Mouse (Mus musculus) kidney, postnatal 10 days (tissue): ENCODE results near the gene Myocos.

Experiments used
- DNase-seq: peaks from one replicate; pipeline ENCODE4 v3.0.0; 2021; ENCODE audit warnings: mixed read lengths

Myocos gene

DNA sequence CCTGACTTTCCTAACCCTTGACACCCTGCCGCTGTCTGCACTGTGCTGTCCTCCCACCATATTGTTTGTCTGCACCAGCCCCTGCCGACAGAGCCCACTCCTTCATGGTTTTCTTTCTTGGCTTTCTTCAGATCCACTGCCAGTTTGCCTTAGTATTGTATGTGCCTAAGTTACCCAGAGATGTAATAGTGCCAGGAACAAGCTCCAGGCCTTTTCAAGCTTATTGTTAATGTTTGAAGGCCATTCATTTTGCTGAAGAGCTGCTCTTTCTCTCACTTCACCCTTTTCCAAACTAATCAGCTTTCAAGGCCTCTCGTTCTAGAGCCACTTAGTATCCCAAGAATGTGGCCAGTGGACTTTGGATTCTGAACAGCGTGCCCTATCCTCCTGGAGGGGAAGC lies 46.8 kb downstream of the Myocos start:
- DNase-seq: no peak

DNA sequence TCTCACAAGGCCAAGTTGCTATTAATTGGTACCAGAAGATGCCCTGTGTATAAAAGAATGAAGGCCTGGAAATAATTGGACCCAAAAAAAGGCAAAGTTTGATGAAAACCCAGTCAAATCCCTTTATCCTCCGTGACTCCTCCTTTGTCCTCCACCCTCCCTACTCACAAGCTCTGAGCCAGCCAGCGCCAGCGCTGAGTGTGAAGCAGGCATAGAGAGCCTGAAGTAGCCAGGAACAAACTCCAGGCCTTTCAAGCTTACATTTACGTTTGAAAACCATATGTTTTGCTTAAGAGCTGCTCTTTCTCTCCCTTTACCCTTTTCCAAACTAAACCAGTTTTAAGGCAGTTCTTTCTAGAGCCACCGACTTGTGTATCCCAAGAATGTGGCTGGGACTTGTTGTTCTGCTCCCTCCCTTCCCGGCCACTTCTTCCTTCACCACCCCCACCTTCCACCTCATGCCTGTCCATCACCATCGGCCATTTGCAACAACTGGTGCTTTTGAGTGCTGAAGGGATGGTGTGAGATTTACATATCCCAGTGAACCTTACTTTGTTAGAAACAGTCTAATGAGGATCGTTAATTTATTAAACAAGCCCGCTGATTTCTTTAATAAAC lies 48.3 kb downstream of the Myocos start:
- DNase-seq: no peak

- no peak for DNase-seq
Measured at GRCm38 (mm10) chr1:162608127-162608526, 49.9 kb downstream of the Myocos start.

GRCm38 (mm10) chr1:162601288-162601687 lies 56.7 kb downstream of the Myocos start:
- no peak for DNase-seq

GRCm38 (mm10) chr1:162599617-162600016 lies 58.4 kb downstream of the Myocos start:
- DNase-seq: no peak

DNA sequence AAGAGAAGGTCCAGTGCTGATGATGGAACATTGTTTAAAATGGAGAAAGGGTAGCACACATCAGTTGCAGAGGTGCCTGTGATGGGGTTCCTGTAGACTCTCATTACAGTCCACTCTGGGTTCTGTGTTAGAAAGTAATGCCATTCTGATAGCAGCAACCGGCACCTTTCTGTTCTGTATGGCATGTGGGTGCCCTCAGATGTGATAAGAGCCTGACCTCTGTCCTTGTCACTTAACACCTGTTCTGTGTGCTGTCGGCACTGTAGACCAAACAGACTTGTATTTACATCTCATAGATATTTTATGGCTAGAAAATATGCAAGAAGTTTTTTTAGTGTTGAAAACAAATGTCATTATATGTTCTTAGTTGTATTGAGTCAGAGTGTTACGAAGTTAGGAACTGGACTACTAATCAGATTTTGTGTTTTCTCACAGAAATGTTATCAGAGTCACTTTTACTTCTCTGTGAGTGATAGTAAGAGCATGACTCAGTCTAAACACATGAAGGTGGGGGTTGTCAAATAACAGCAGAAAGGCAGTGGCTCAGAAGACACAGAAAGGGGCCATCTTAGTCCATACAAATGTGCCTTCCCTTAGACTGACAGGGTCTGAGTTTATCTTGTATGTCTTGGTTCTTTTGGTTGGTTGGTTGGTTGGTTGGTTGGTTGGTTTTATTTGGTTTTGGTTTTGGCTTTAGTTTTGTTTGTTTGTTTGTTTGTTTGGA lies 60.5 kb downstream of the Myocos start:
- no peak for DNase-seq
